Mouse (Mus musculus) layer of hippocampus, adult 9-11 months (tissue): ENCODE results near the gene Nfib.
A peak's percentile ranks its signal among the peaks of the same experiment; 100 is the strongest.

Source experiments
- DNase-seq: peaks from one replicate; pipeline ENCODE4 v3.0.0; 2022

The Nfib gene

GRCm38 (mm10) chr4:82494424-82494823 is 211.1 kb downstream of the Nfib start:
- DNase-seq = no peak

GRCm38 (mm10) chr4:82493865-82494264 is 211.7 kb downstream of the Nfib start:
- DNase-seq = no peak

GRCm38 (mm10) chr4:82493363-82493762 is 212.2 kb downstream of the Nfib start:
- no peak for DNase-seq

- DNase-seq = no peak
Observed at GRCm38 (mm10) chr4:82492737-82493136, 212.8 kb downstream of the Nfib start.

DNA sequence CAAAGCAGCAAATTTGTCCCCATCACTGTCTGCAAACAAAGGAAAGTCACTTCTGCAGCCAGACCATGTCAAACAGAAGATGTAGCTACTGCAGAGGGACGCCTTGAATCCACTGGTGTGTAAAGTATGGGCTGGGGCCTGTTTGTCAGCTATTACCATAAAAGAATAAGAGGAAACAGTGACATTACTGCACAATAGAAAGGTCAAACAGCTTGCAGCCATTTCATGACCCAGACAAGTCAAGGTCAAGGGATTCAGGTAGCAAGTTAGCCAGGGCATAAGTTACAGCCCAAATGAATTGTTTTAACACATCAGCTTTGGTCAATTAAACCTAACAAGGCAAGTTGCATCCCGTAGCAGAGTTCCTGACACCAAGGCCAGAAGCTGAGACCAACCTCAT is 215.6 kb downstream of the Nfib start:
- no peak for DNase-seq

DNA sequence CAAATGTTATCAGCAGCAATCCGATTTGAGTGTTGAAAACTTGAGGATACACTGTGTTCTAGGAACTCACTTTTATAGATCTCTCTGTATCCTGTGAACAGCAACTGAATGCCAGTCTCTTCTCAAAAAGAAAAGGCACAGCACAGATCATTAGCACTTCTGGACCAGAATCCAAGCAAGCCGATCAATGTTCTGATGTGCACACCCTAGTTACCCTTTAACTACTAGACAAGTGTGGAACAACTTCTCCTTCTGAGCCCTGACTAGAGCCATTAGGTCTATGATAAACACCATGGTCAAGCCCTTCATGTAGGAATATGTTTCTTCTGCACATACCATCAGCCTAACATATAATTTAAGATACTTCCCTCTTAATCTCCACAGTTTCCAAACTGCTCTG is 219.6 kb downstream of the Nfib start:
- DNase-seq = no peak

DNA sequence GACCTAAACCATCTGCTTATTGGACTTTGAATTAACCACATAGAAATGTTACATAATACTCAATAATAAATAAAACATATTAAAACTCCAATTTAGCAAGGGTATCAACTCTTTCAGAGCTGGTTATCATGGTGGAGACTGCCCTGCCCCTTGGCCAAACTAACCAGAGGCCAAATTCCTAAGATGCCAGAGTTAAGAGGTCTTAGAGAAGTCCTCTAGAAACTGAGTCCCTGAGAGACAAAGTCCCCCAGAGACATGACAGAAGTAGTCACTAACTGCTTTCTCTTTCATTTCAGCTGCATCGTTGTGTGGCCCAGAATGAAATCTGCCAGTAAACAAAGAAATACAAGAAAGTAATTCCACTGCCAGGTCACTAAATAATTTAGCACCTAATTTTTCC is 221.7 kb downstream of the Nfib start:
- DNase-seq = no peak

GRCm38 (mm10) chr4:82483298-82483697 is 222.3 kb downstream of the Nfib start:
- no peak for DNase-seq

GRCm38 (mm10) chr4:82480635-82481034 is 224.9 kb downstream of the Nfib start:
- DNase-seq = no peak

- no peak for DNase-seq
Observed at GRCm38 (mm10) chr4:82479394-82479793, 226.2 kb downstream of the Nfib start.

DNA sequence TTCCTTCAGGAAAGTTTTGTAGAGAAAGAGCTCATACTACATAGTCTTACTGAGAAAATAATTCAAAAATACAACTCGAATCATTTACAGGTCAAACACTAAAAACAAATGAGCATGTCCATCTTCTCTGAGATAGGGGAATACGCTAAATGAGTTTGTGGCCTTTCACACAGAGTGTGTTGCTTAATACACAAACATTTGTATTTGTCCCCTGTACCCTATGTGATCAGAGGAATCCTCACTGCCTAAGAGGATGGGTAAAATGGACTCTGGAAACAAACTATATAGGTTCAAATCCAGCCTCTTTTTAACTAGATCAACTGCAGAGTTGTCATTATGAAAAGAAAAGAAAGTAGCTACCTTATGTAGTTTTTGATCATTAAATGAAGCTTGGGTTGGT is 227.8 kb downstream of the Nfib start:
- no peak for DNase-seq

- no peak for DNase-seq
Observed at GRCm38 (mm10) chr4:82476411-82476810, 229.1 kb downstream of the Nfib start.

DNA sequence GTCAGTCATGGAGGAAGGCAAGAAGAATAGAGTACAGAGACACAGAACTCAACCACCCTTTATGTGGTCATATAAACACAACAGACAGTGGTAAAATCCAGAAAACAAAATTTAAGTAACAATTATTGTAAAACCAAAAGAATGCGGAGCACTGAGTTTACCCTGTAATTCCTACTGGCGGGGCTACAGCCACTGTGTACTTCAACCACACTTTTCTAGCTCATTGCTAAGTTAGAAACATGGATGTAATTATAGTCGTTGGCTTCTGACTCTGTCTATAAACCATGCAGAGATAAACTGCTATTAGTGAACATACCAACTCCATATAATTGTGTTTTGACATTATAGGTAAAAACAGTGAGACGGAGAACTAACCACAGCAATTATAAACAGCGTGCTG is 231.2 kb downstream of the Nfib start:
- DNase-seq = no peak

GRCm38 (mm10) chr4:82470938-82471320 is 234.6 kb downstream of the Nfib start:
- DNase-seq = no peak

GRCm38 (mm10) chr4:82470212-82470937 is 235.2 kb downstream of the Nfib start:
- DNase-seq = no peak

DNA sequence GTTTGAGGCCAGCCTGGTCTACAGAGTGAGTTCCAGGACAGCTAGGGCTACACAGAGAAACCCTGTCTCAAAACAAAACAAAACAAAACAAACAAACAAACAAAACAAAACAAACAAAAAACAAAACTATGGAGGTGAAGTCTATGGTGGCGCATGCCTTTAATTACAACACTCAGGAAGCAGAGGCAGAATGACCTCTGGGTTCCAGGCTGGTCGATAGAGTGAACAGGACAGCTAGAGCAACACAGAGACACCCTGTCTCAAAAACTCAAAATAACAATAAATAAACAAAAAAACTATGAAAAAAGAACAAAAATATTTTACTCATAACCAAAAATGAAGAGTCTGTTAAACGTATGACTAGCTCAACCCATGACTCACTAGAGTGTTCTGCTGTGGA is 236.6 kb downstream of the Nfib start:
- DNase-seq = no peak

DNA sequence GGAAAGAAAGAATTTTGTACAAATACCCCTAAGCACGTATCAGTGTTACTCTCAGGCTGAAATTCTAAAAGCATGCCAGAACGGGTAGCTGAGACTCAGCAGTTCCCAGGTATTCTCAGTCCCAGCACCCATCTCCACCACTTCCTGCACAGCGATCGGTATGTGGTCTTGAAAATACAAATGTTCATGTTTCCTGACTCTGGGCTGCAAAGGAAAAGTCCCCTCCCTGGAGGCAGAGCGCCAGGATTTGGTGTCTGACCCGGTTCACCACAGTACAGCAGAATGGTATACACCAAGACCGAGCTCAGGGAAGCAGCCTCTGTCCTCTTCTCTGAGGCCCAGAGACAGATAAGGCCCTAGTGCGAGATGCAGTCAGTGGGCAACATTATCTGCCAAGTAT is 238.8 kb downstream of the Nfib start:
- no peak for DNase-seq

DNA sequence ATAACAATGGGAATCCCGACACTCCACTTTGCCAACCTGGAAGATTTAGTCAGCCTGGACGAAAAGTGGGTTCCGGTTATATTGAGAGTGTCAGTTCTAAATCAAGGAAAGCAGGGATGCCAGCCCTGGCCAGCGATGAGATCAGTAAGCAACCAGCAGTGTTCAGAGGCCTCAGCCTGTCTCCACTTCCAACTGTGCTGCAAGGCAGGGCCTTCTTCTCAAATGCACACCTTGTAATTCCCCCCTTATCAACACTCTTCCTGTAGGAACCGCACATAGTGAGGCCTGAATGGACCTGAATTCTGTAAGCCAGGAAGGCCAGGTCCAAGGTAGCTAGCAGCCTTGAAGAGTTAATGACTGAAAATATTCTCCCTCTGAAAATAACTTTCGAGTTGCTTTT is 239.4 kb downstream of the Nfib start:
- DNase-seq = no peak

DNA sequence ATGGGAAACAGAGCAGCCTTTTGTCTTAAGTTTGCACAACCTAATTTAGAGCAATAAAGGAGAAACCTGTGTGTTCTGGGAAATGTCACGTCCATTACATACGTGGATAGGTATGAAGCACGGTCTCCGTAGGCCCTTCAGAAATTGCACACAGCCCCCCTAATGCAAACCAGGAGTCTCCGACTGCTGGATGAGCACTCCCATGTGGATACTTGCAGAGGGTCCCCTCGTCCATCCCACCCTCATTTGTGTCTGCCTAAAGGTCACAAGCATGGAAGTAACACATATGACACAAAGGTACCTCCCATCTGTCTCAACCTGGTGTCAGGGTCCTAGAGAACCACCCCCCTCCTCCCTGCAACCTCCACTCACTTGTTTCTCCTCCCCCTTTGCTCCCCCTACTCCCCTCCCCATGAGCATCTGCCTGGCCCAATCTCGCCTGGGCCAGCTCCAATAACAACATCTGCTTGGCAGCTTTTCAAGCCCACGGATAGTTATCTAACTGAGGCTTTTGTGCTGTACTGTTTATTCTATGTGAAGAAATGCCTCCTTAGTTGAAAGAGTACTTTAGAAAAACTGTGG is 241.4 kb downstream of the Nfib start:
- peak; percentile 60 for DNase-seq

- no peak for DNase-seq
Observed at GRCm38 (mm10) chr4:82463189-82463715, 242.3 kb downstream of the Nfib start.

GRCm38 (mm10) chr4:82461676-82462075 is 243.9 kb downstream of the Nfib start:
- DNase-seq = no peak

DNA sequence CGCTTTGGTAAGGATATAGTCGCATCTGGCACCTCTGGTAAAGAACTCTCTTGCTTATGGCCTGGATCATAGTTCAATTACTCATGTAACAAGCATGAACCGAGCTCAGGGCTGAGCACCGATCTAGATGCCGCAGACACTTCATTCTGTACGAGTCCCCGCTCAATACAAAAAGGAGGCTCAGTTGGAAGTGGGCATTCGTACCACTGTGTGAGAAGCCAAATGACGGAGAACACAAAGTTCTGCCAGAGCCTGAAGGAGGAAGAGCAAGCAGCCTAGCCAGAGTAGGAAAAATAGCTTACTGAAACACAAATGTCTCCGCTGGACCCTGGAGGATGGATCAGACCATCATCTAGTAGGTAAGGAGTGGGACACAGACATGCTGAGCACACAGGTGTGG is 246.7 kb downstream of the Nfib start:
- DNase-seq = no peak

GRCm38 (mm10) chr4:82456908-82457307 is 248.6 kb downstream of the Nfib start:
- DNase-seq = no peak

- DNase-seq = no peak
Observed at GRCm38 (mm10) chr4:82456323-82456713, 249.2 kb downstream of the Nfib start.
